Mouse (Mus musculus): Measurements from ENCODE around the gene Lgals4.
"Not testable (repeated sequence)": the region's sequence is repeated elsewhere in the genome, so short reads cannot be mapped to it uniquely, and the experiment has no call there.

Lgals4 gene

GRCm38 (mm10) chr7:28865481-28866300 is 32.0 kb downstream of the Lgals4 start:
- peak; percentile 75 for DNase-seq (ENCODE audit: low spot score)

- DNase-seq (ENCODE audit: low spot score), result no peak
Observed at GRCm38 (mm10) chr7:28866769-28867507, 33.3 kb downstream of the Lgals4 start.

- DNase-seq (ENCODE audit: low spot score), result peak; percentile 58
Observed at GRCm38 (mm10) chr7:28867508-28868340, 34.1 kb downstream of the Lgals4 start.

- no peak for DNase-seq (ENCODE audit: low spot score)
Observed at GRCm38 (mm10) chr7:28870901-28871664, 37.4 kb downstream of the Lgals4 start.

- no peak for DNase-seq (ENCODE audit: low spot score)
Observed at GRCm38 (mm10) chr7:28874565-28874964, 40.9 kb downstream of the Lgals4 start.

- no peak for DNase-seq (ENCODE audit: low spot score)
Observed at GRCm38 (mm10) chr7:28876099-28876498, 42.4 kb downstream of the Lgals4 start.

GRCm38 (mm10) chr7:28877155-28877554 is 43.5 kb downstream of the Lgals4 start:
- no peak for DNase-seq (ENCODE audit: low spot score)

GRCm38 (mm10) chr7:28877856-28878255 is 44.2 kb downstream of the Lgals4 start:
- no peak for DNase-seq (ENCODE audit: low spot score)

- DNase-seq (ENCODE audit: low spot score), result no peak
Observed at GRCm38 (mm10) chr7:28879606-28880005, 46.0 kb downstream of the Lgals4 start.

GRCm38 (mm10) chr7:28880554-28880953 is 46.9 kb downstream of the Lgals4 start:
- no peak for DNase-seq (ENCODE audit: low spot score)

- DNase-seq (ENCODE audit: low spot score), result no peak
Observed at GRCm38 (mm10) chr7:28881199-28881598, 47.5 kb downstream of the Lgals4 start, which contains the start of gene Capn12. Gene Capn12, plus strand, starts transcription at chr7:28881422.

- no peak for DNase-seq (ENCODE audit: low spot score)
Observed at GRCm38 (mm10) chr7:28883039-28883438, 49.4 kb downstream of the Lgals4 start.

GRCm38 (mm10) chr7:28883704-28884103 is 50.0 kb downstream of the Lgals4 start:
- not testable (repeated sequence) for DNase-seq (ENCODE audit: low spot score)

GRCm38 (mm10) chr7:28886486-28886885 is 52.8 kb downstream of the Lgals4 start:
- no peak for DNase-seq (ENCODE audit: low spot score)

GRCm38 (mm10) chr7:28888701-28889161 is 55.1 kb downstream of the Lgals4 start:
- DNase-seq (ENCODE audit: low spot score), result no peak

All from layer of hippocampus, adult 11-12 months (tissue).